Mouse (Mus musculus): ENCODE measurements around the gene Synj2. TPM values are rescaled to one million over a fixed set of nuclear protein-coding genes. Genes with fewer than 3 reads are reported as not detected.

Synj2 gene
- total RNA-seq (2015; ENCODE audit: low replicate concordance) (0.63 and 1.3 TPM in 2 replicates), total RNA-seq (2017; ENCODE audit: low replicate concordance) (0.85 and 4.6 TPM in 2 replicates)

GRCm38 (mm10) chr17:5941230-5942043, at the start of gene Synj2:
TSS of gene Synj2 (plus strand) at chr17:5941280.
- no peak for ATAC-seq (replicated peaks; ENCODE audit: low FRiP score, poor library complexity, severe bottlenecking)

- ATAC-seq (replicated peaks; ENCODE audit: low FRiP score, poor library complexity, severe bottlenecking), result no peak
Measured at GRCm38 (mm10) chr17:5891933-5892683, 49.0 kb upstream of the Synj2 start.

DNA sequence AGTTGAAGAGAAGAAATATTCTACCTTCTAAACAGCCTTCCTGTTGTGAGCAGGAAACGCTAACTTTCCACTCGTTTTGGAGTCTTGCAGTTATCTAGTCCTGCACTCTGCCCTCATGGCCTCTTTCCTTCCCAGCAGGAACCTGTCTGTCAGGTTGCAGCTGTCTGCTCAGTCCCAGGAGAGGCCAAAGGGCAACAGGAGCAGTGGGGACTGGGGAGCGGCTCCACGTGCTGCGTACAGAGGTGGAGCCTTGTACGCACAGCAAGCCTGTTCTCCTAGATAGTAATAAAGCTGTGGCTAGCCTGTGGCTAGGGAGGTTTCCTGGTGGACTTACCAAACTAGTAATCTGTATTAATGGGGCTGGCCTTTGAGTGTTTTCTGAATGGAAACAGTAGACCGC, 48.0 kb upstream of the Synj2 start:
- no peak for ATAC-seq (replicated peaks; ENCODE audit: low FRiP score, poor library complexity, severe bottlenecking)

- ATAC-seq (replicated peaks; ENCODE audit: low FRiP score, poor library complexity, severe bottlenecking), result no peak
Measured at GRCm38 (mm10) chr17:5893574-5894148, 47.4 kb upstream of the Synj2 start.

DNA sequence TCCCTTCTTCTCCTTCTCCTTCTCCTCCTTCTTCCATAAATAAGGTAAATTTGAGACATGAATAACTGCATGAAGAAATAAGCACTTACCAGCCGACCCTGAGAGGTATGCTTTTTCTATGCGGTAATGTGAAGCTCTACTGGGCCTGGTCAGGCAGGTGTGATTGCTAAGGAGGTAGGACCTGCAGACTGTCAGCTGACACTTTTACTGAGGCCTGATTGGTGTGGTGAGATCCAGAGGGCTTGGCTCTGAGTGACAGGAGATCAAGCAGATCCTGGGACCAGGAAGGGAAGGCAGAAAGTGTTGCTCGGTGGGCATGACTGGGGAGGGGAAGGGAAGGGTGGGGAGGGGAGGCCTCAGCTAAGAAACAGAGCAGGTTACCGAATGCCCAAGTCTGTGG, 45.0 kb upstream of the Synj2 start:
- ATAC-seq (replicated peaks; ENCODE audit: low FRiP score, poor library complexity, severe bottlenecking), result no peak

- no peak for ATAC-seq (replicated peaks; ENCODE audit: low FRiP score, poor library complexity, severe bottlenecking)
Measured at GRCm38 (mm10) chr17:5896607-5897006, 44.5 kb upstream of the Synj2 start.

DNA sequence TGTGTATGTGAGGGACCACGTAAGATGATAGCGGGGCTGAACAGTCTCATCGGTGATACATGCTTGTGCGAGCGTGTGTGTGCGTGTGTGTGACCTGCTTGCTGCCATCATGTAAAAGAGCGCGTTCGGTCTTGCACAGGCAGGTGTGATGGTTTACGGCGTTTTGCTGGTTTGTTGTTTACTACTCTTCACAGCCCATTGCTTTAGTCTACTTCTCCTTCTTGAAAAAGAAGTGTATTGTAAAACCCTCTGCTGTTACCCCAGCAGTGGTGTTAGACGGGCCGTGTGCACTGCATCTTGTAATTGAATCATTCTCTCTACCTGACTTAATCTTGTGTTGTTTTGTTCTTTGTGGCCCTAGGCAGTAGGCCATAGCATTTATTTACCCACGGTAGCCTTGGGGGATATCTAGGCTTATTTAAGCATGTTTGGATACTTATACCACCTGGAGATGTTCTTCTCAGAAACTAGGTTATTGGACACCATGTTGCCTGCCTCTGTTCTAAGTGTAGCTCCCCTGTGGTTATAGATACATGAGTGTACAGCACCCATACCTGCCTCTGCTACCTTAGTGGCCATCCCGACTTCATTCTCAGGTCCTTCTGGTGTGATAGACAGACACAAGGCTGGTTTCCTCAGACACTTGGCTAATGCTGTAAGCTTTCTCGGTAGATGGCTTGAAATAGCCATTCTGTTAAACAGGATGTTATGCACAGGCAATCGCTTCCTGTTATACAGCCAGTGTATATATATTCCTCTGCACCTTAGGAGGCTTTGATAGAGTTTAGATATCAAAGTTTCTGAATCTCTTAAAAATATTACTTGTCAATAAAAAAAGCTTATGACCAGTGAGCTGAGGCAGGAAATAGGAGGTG, 43.5 kb upstream of the Synj2 start:
- ATAC-seq (replicated peaks; ENCODE audit: low FRiP score, poor library complexity, severe bottlenecking), result no peak

DNA sequence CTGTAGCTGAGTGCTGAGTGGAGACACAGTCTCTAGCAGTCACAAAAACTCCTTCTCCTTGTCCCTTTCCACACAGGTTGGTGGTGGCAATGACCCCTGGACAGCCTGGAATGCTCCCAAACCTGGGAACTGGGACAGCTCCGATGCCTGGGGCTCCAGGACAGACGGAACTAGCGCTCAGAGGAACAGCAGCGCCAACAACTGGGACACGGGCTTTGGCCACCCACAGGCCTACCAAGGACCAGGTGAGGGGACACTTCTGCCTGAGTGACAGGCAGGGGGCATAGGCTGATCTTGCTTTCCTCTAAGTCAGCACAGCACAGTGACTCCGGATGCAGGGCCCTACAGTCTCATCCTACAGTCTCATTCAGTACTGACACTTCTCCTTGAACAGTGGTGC, 41.8 kb upstream of the Synj2 start:
- peak; percentile 52; the same call in 1 of the 2 replicates for ATAC-seq (replicated peaks; ENCODE audit: low FRiP score, poor library complexity, severe bottlenecking)

- ATAC-seq (replicated peaks; ENCODE audit: low FRiP score, poor library complexity, severe bottlenecking), result no peak
Measured at GRCm38 (mm10) chr17:5901381-5901780, 39.7 kb upstream of the Synj2 start.

- no peak for ATAC-seq (replicated peaks; ENCODE audit: low FRiP score, poor library complexity, severe bottlenecking)
Measured at GRCm38 (mm10) chr17:5903630-5904301, 37.3 kb upstream of the Synj2 start.

GRCm38 (mm10) chr17:5909681-5910080, 31.4 kb upstream of the Synj2 start:
- no peak for ATAC-seq (replicated peaks; ENCODE audit: low FRiP score, poor library complexity, severe bottlenecking)

- ATAC-seq (replicated peaks; ENCODE audit: low FRiP score, poor library complexity, severe bottlenecking), result no peak
Measured at GRCm38 (mm10) chr17:5911591-5911990, 29.5 kb upstream of the Synj2 start.

DNA sequence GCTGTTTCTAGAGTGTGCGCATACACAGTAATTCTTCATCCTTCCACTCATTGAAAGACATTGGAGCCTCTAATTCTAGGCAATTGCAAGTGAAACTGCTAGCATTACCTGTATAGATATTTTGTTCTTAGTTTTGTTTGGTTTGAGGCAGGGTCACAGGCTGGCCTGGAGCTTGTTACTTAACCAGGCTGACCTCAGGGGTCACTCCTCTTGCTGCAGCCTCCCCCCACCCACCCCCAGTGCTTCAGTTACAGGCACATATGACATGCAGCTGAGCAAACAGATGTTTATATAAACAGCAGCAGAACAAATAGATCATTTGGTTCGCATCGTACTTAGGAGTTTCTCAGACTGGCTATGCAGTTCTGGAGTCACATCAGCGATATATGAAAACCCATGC, 28.3 kb upstream of the Synj2 start:
- ATAC-seq (replicated peaks; ENCODE audit: low FRiP score, poor library complexity, severe bottlenecking), result no peak

DNA sequence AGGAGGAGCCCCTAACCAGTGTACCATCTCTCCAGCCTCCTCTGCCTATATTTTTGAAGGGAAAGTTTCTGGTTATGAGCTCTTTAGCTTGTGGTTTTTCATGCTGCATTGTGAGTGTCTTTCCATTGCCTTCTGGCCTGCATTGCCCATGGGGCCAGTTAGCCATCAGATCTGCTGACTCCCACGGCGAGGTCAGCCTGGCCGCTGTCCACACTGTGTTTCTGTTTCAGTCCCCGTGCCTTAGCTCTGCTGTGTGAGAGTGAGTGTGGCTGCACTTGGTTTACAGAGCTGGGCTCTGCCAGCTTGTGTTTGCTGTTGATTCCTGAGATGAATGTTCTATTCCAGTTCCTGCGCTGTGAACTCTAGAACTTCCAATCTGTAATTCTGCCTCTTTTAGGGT, 26.9 kb upstream of the Synj2 start:
- no peak for ATAC-seq (replicated peaks; ENCODE audit: low FRiP score, poor library complexity, severe bottlenecking)

DNA sequence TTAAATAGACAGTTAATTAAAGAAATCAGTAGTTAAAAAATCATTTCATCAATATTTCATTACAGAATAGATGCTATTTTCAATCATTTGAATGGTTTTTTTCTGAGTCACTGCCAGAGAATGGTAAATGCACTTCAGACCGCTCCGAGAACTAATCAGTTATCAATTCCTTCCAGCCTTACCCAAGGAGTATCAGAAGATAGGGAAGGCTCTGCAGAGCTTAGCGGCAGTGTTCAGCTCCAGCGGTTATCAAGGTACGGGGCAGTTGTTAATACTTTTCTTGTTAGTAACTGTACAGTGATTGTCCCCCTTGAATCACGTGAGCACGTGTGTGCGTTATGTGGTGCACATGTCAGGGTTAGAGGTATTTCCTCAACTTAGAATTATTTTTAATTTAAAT, 19.1 kb upstream of the Synj2 start:
- ATAC-seq (replicated peaks; ENCODE audit: low FRiP score, poor library complexity, severe bottlenecking), result no peak

GRCm38 (mm10) chr17:5923281-5923680, 17.8 kb upstream of the Synj2 start:
- ATAC-seq (replicated peaks; ENCODE audit: low FRiP score, poor library complexity, severe bottlenecking), result no peak

GRCm38 (mm10) chr17:5924238-5924637, 16.8 kb upstream of the Synj2 start:
- no peak for ATAC-seq (replicated peaks; ENCODE audit: low FRiP score, poor library complexity, severe bottlenecking)

- no peak for ATAC-seq (replicated peaks; ENCODE audit: low FRiP score, poor library complexity, severe bottlenecking)
Measured at GRCm38 (mm10) chr17:5926710-5927109, 14.4 kb upstream of the Synj2 start.

- no peak for ATAC-seq (replicated peaks; ENCODE audit: low FRiP score, poor library complexity, severe bottlenecking)
Measured at GRCm38 (mm10) chr17:5929031-5929430, 12.0 kb upstream of the Synj2 start.

Measured in erythroblast, adult 5-6 weeks (primary cell).